Mouse (Mus musculus) spleen, embryonic (tissue): ENCODE data around the gene Olfr206.
"Not testable (repeated sequence)": the region's sequence is repeated elsewhere in the genome, so short reads cannot be mapped to it uniquely, and the experiment has no call there.

ENCODE experiments used
- CTCF ChIA-PET: fragments of 350-600 bp; sonication (Branson Sonifier 250); formaldehyde crosslinking; loops from one replicate; lab custom pipeline; 2022; lab: Charles Lee

Gene Olfr206

DNA sequence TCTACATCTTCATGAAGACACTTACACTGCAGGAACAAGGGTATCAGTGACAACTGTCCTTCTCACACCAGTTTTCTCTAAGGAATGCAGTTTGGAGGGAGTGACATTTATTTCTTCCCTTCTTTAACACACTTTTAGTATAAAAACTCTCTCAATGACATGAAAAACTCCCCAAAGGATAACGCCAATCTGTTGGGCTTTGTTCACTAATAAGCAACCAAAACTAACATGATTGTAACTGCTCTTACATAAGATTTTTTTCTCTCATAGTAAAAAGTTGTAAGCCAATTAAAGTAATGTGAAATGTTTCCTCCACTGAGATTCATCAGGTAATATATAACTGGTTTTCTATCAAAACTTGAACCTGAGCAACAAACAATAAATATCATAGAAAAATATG is at the start of gene Olfr206:
TSS of gene Olfr206 (minus strand) at position 101 of the 400 bp plus-strand sequence.
- CTCF ChIA-PET: no interaction called here

- CTCF ChIA-PET: no interaction called here
These were observed 44.3 kb upstream of the Olfr206 start for GRCm38 (mm10) chr16:59393300-59393699.

DNA sequence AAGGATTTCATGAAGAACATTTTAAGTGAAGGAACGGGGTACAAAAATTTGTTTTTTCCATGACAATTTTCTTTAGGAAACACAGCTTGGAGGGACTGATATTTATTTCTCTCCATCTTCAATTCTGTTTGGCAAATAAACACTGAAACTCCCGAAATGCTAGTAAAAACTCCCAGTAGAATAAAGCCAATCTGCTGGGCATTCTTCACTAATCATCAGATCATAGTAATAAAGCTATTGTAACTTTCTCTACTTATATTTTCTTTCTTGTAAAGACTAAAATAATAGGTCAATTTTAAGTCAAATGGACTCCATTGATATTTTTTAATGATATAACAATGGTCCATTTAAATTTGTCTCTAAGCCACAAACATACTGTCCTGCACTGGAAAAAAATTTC is 14.8 kb upstream of the Olfr206 start, which contains the start of gene Olfr209:
TSS of gene Olfr209 (minus strand) at position 101 of the 400 bp plus-strand sequence.
- CTCF ChIA-PET: no interaction called here

GRCm38 (mm10) chr16:59331038-59331437 is 18.0 kb downstream of the Olfr206 start, which contains the start of gene Olfr205:
TSS of gene Olfr205 (minus strand) at chr16:59331138.
- CTCF ChIA-PET: no interaction called here

GRCm38 (mm10) chr16:59323262-59323661 is 25.8 kb downstream of the Olfr206 start:
- CTCF ChIA-PET: not testable (repeated sequence)

- CTCF ChIA-PET: no interaction called here
These were observed 30.9 kb downstream of the Olfr206 start, which contains the start of gene Olfr204 for GRCm38 (mm10) chr16:59318148-59318547. TSS of gene Olfr204 (minus strand) at chr16:59318248.

- CTCF ChIA-PET: no interaction called here
These were observed 50.5 kb downstream of the Olfr206 start, which contains the start of gene Olfr203 for GRCm38 (mm10) chr16:59298581-59298980. TSS of gene Olfr203 (plus strand) at chr16:59298881.
